Mouse (Mus musculus): ENCODE measurements at regions not wholly inside any gene's neighbourhood (a gene's known extent, or its start where the extent isn't known, plus 50 kb on each side); places are given as distances from the start of the nearest gene placed in this dataset.

DNA sequence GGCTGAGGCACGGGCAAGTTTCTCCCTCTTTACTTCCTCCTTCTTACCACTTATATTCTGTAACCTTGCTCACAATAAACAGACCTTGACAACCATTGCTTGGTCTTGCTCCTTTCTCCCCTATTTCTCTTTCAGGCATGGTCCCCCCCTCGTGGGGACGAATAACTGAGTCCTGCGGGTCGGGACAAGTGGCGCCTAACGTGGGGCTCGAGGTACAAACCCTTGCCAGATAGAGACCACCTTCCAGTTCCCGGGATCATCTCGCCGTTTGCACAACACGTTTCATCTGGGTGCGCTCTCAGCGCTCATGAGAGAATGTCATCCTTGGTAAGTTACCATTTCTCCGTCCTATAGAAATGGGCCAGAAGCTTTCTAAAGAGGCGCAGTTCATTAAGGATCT, 79.6 kb upstream of the Foxn3 start:
- 97% methylated on average over 16 of the region's 16 CpGs for WGBS
- ATAC-seq (ENCODE audit: insufficient number of reproducible peaks, insufficient read depth, low FRiP score, low TSS enrichment, low read depth): no peak

DNA sequence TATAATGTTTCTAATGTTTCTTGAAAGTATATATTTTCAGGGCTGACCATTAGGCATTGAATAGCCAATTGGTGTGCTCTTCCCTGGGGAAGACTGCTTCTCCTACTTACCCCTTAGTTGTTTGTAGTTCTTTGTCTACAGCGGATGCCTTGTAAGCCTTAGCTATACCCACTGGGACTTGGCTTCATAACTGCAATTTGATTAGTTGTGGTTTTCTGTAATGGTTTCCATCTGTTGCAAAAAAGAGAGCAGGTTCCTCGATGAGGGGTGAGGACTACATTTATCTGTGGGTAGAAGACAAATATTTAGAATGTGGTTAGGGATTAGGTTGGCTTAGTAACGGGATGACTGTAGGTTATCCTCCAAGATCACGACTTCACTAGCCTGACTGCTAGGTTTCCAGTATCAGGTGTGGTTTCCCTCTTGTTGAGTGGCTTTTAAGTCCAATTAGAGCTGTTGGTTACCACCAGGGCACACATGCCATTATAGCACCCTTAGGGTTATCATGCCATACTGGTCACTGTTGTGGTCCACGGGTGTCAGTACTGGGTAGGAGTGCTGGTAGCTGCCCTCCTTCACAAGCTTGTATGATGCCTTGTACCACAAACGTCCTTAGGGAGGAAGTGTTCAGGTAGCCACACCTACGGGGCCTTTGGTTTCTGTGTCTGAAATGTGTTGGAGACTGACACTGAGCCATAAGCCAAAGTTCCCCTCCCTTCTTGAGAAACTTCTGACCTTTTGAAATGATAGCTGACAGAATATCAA, 78.9 kb upstream of the Foxn3 start:
- no peak overlapping the region; the same call in 1 of the 2 replicates for H3K27ac ChIP-seq
- WGBS: 55% methylated on average over 7 of the region's 7 CpGs
- H3K36me3 ChIP-seq: 0 out of 2 replicates have a peak, but pooled peaks cover 6% of the 10 kb centered on the region
- no peak for ATAC-seq (ENCODE audit: insufficient number of reproducible peaks, insufficient read depth, low FRiP score, low TSS enrichment, low read depth)
- H3K27me3 ChIP-seq: no peaks in the 10 kb centered on the region
- 0 out of 2 replicates have a peak overlapping the region, but pooled peaks have one; percentile 14 for H3K4me2 ChIP-seq
- peaks cover 36% of the 10 kb centered on the region for H3K9me3 ChIP-seq
- H3K4me3 ChIP-seq: no peak overlapping the region
- peaks cover 22% of the 10 kb centered on the region for H3K4me1 ChIP-seq
- H3K9ac ChIP-seq: no peak overlapping the region

More for the DNA sequence above, 79.6 kb upstream of the Foxn3 start:
- peaks cover 22% of the 10 kb centered on the region for H3K4me1 ChIP-seq
- H3K4me2 ChIP-seq: no peak overlapping the region
- H3K4me3 ChIP-seq: no peak overlapping the region
- H3K9me3 ChIP-seq: peaks cover 36% of the 10 kb centered on the region
- 0 out of 2 replicates have a peak, but pooled peaks cover 6% of the 10 kb centered on the region for H3K36me3 ChIP-seq
- H3K27me3 ChIP-seq: no peaks in the 10 kb centered on the region
- no peak overlapping the region for H3K9ac ChIP-seq
- H3K27ac ChIP-seq: no peak overlapping the region

DNA sequence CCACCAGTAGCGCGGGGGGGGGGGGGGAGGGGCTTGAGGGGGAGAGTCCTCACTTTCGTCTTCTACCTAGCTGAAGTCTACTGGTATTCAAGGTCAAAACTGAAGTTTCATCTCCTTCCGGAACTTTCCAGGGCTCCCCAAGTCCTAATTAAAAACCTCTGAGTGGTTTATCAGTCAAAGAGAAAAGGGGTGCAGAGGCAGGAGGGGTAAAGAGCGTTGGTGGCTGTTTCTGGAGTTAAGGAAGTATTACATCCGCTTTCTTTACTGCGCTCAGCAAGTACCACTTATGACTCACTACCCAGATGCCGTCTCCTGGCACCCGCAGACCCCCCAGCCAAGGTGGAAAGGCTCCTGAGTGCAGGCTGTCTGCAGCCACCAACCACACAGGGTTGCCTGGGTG, 77.9 kb upstream of the Foxn3 start:
- H3K4me2 ChIP-seq: peak overlapping the region; percentile 44
- no peaks in the 10 kb centered on the region for H3K27me3 ChIP-seq
- no peak overlapping the region for H3K27ac ChIP-seq
- peak overlapping the region; percentile 28 for H3K4me3 ChIP-seq
- 0 out of 2 replicates have a peak, but pooled peaks cover 6% of the 10 kb centered on the region for H3K36me3 ChIP-seq
- ATAC-seq (ENCODE audit: insufficient number of reproducible peaks, insufficient read depth, low FRiP score, low TSS enrichment, low read depth): no peak
- H3K9me3 ChIP-seq: peaks cover 38% of the 10 kb centered on the region
- 29% methylated on average over 7 of the region's 9 CpGs for WGBS
- H3K9ac ChIP-seq: no peak overlapping the region
- H3K4me1 ChIP-seq: peaks cover 22% of the 10 kb centered on the region

DNA sequence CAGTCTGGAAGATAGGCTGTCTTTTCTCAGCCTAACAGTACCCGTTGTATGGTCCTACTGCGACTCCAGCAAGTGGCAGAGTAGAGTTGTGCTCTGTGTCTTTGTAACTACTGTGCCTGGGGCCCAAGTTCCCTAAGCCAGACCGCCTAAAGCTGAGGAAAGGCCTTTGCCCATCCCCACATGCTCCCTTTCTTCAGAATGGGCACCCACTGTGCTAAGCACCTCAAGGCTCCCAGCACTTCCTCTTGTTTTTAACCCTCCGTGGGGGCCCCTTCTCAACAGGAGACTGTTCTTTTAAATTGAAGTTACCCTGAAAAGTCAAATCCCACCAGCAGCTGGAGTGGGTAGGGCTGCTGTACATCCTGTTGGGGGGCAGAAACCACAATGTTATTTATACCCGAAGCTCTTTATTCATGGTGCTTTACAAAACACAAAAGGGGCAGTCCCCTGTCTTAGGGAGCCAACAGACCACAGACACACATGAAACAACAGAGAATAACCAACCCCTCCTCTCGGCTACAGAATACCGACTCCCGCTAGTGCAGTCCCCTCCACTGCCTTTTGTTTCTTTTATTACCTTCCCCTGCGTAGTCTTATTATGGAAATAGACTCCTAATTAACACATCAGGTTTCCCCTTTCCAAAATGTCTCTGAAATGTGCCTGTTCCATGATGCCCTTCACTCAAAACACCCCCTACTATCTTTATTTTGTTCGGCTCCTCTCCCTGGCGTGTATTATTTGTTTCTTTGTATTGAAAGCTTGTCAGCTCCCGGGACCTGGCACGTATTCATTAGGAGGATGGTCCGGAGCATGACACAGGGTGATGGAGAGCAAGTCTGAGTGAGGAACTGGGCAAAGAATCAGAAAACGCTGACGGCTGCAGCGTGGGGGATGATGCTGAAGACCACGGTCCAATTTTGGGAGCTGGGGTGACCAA, 77.1 kb upstream of the Foxn3 start:
- peak overlapping the region; percentile 28 for H3K4me3 ChIP-seq
- 0 out of 2 replicates have a peak overlapping the region, but pooled peaks have one; percentile 51 for H3K9ac ChIP-seq
- peak; percentile 32; the same call in 1 of the 2 replicates for ATAC-seq (ENCODE audit: insufficient number of reproducible peaks, insufficient read depth, low FRiP score, low TSS enrichment, low read depth)
- peaks cover 32% of the 10 kb centered on the region for H3K9me3 ChIP-seq
- peak overlapping the region; percentile 0; the same call in 1 of the 2 replicates for H3K27ac ChIP-seq
- H3K27me3 ChIP-seq: no peaks in the 10 kb centered on the region
- peak overlapping the region; percentile 44 for H3K4me2 ChIP-seq
- H3K36me3 ChIP-seq: 0 out of 2 replicates have a peak, but pooled peaks cover 6% of the 10 kb centered on the region
- peaks cover 22% of the 10 kb centered on the region for H3K4me1 ChIP-seq
- 7% methylated on average over 18 of the region's 18 CpGs for WGBS

DNA sequence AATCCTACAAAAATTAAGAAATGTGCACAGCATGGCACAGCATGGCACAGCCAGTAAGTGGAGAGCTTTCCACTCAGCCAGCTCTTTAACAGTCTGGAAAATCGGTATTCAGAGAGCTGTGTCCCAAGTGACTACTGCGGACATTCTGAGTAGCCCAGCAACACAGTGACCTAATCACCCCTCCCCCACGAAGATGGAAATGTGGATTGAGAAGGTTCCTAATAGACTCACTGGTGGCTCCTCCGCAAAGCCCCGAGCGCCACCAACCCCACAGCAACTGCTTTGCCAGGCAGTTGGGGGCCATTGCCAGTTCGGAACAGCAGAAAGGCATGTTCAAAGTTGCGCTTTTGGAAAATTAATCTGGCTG, 76.4 kb upstream of the Foxn3 start:
- Histone ChIP-seq H3K4me2 (peak overlapping the region; percentile 44), H3K4me3 (no peak overlapping the region), H3K4me1 (peaks cover 22% of the 10 kb centered on the region), H3K27me3 (no peaks in the 10 kb centered on the region), H3K9ac (no peak overlapping the region), H3K9me3 (peaks cover 26% of the 10 kb centered on the region), H3K27ac (no peak overlapping the region), H3K36me3 (0 out of 2 replicates have a peak, but pooled peaks cover 3% of the 10 kb centered on the region)
- 16% methylated on average over 8 of the region's 8 CpGs for WGBS
- ATAC-seq (ENCODE audit: insufficient number of reproducible peaks, insufficient read depth, low FRiP score, low TSS enrichment, low read depth): peak; percentile 43; the same call in 1 of the 2 replicates

DNA sequence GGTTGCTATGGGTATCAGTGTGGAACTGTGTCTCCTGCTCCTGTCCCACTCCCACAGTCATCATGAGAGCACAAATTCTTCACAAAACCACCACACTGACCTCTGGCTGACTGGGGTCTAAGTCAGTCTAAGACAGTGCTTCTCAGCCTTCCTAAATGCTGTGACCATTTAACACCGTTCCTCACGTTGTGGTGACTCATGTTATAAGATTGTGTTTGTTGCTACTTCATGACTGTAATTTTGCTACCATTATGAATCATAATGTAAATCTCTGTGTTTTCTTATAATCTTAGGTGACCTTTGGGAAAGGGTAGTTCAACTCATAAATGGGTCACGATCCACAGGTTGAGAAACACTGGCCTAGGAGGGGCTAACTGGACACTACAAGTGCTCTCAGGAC, 75.7 kb upstream of the Foxn3 start:
- no peaks in the 10 kb centered on the region for H3K27me3 ChIP-seq
- peaks cover 22% of the 10 kb centered on the region for H3K4me1 ChIP-seq
- no peaks in the 10 kb centered on the region for H3K36me3 ChIP-seq
- H3K4me3 ChIP-seq: no peak overlapping the region
- WGBS: 87% methylated on average over 3 of the region's 3 CpGs
- H3K9ac ChIP-seq: no peak overlapping the region
- ATAC-seq (ENCODE audit: insufficient number of reproducible peaks, insufficient read depth, low FRiP score, low TSS enrichment, low read depth): no peak
- no peak overlapping the region for H3K27ac ChIP-seq
- H3K4me2 ChIP-seq: no peak overlapping the region
- peaks cover 19% of the 10 kb centered on the region for H3K9me3 ChIP-seq

DNA sequence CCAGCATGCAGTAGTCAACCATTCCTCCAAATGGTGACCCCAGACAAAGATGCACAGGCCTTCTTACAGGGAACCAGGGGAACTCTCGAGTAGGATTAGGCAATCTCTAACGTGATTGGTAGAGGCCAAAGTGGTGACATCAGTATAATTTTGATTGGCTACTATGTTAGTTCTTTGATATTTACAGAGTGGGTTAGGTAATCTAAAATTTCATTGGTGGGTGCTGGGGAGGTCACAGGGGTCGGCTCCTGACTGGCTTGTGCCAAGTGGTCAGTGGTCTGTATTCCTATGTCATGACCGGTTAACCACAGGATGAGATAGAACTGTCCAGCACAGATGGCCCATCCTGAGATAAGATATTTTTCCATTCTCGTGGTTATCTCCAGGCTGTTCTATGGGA, 74.6 kb upstream of the Foxn3 start:
- ATAC-seq (ENCODE audit: insufficient number of reproducible peaks, insufficient read depth, low FRiP score, low TSS enrichment, low read depth): no peak
- no peak overlapping the region for H3K9ac ChIP-seq
- H3K4me3 ChIP-seq: no peak overlapping the region
- 0 out of 2 replicates have a peak, but pooled peaks cover 8% of the 10 kb centered on the region for H3K9me3 ChIP-seq
- peaks cover 22% of the 10 kb centered on the region for H3K4me1 ChIP-seq
- no peaks in the 10 kb centered on the region for H3K27me3 ChIP-seq
- no peak overlapping the region for H3K4me2 ChIP-seq
- no peaks in the 10 kb centered on the region for H3K36me3 ChIP-seq
- WGBS: 88% methylated on average over 5 of the region's 5 CpGs
- no peak overlapping the region for H3K27ac ChIP-seq

DNA sequence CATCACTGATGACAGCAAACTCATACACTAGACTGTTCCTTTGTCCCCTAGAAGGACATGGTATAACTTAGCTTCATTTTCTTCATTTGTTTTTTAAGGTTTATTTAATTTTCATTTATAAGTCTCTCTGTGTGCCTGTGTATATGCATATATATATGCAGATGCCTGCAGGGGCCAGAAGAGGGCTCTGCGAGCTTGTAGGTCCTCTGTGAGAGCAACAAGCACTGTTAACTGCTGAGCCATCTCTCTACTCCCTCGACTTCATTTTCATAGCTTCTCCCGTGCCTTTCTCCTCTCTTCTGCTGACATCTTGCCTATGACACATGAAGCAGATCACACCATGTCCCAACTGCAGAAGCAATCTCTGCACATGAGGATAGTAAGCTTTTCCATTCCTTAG, 72.9 kb upstream of the Foxn3 start:
- H3K27me3 ChIP-seq: no peaks in the 10 kb centered on the region
- H3K9me3 ChIP-seq: 0 out of 2 replicates have a peak, but pooled peaks cover 4% of the 10 kb centered on the region
- no peak overlapping the region for H3K4me2 ChIP-seq
- no peak overlapping the region for H3K27ac ChIP-seq
- H3K9ac ChIP-seq: no peak overlapping the region
- no peak overlapping the region for H3K4me3 ChIP-seq
- peaks cover 19% of the 10 kb centered on the region for H3K4me1 ChIP-seq
- 86% methylated on average over 3 of the region's 3 CpGs for WGBS
- ATAC-seq (ENCODE audit: insufficient number of reproducible peaks, insufficient read depth, low FRiP score, low TSS enrichment, low read depth): no peak
- no peaks in the 10 kb centered on the region for H3K36me3 ChIP-seq

DNA sequence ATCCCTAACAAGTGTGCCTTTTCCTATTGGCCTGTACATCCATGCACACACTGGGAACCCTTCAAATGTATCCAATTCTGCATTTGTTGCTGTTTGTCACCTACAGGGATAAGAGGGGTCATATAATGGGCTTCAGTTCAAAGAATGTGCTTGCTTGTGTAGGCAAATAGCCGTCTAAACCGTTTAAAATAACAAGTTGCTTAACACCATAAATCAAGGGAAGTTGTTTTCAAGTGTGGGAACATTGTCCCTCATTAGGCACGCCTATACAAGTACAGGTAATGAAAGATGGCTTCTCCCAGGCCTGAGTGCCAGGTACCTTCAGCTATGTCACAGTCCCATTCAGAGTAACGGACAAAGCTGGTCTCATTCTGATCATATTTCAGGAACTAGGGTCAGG, 72.0 kb upstream of the Foxn3 start:
- Histone ChIP-seq H3K4me3 (no peak overlapping the region), H3K9me3 (0 out of 2 replicates have a peak, but pooled peaks cover 4% of the 10 kb centered on the region), H3K27ac (no peak overlapping the region), H3K9ac (no peak overlapping the region), H3K4me1 (peaks cover 10% of the 10 kb centered on the region), H3K4me2 (no peak overlapping the region), H3K27me3 (no peaks in the 10 kb centered on the region), H3K36me3 (no peaks in the 10 kb centered on the region)
- no peak for ATAC-seq (ENCODE audit: insufficient number of reproducible peaks, insufficient read depth, low FRiP score, low TSS enrichment, low read depth)
- 73% methylated on average over 4 of the region's 4 CpGs for WGBS

DNA sequence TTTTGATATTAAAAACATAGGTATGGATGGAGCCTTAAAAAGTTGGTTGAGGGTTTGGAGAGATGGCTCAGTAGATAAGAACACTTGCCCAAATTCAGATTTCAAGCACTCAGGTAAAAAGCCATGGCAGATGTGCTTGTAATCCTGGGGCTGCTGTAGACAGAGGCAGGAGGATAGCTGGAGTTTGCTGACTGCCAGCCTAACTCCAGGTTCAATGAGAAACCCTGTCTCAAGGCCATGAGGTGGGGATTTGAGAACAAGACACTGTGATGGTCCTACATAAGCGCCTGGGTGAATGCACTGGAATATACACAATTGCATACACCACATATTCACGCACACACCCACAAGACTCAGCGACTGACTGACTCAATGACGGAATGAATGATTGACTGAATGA, 71.3 kb upstream of the Foxn3 start:
- ATAC-seq (ENCODE audit: insufficient number of reproducible peaks, insufficient read depth, low FRiP score, low TSS enrichment, low read depth): no peak
- no peak overlapping the region for H3K9ac ChIP-seq
- H3K36me3 ChIP-seq: no peaks in the 10 kb centered on the region
- no peak overlapping the region for H3K27ac ChIP-seq
- no peak overlapping the region for H3K4me3 ChIP-seq
- peaks cover 4% of the 10 kb centered on the region; the same call in 1 of the 2 replicates for H3K4me1 ChIP-seq
- WGBS: 92% methylated on average over 4 of the region's 4 CpGs
- H3K9me3 ChIP-seq: 0 out of 2 replicates have a peak, but pooled peaks cover 4% of the 10 kb centered on the region
- H3K4me2 ChIP-seq: no peak overlapping the region
- H3K27me3 ChIP-seq: no peaks in the 10 kb centered on the region

DNA sequence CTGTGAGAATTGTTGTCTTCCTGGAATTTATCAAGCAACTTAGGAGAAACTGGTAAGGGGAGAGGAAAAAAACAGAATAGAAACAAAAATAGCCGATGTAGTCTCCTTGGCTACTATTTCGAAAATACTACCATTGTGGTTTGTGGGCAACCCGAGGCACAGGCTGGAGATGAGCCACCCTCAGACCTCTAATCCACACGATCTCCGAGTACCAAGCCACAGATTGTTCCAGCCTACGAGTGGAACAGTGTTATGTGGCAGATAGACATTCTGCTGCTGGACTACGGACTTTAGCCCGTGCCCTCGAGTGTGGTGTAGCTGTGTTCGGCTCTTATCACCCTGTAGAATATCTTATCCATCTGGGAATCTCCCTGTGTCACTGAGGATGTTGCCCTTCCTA, 70.3 kb upstream of the Foxn3 start:
- WGBS: 83% methylated on average over 10 of the region's 10 CpGs
- Histone ChIP-seq H3K27me3 (no peaks in the 10 kb centered on the region), H3K4me2 (no peak overlapping the region), H3K4me1 (no peaks in the 10 kb centered on the region), H3K4me3 (no peak overlapping the region), H3K9me3 (0 out of 2 replicates have a peak, but pooled peaks cover 4% of the 10 kb centered on the region), H3K27ac (no peak overlapping the region), H3K9ac (no peak overlapping the region), H3K36me3 (no peaks in the 10 kb centered on the region)
- no peak for ATAC-seq (ENCODE audit: insufficient number of reproducible peaks, insufficient read depth, low FRiP score, low TSS enrichment, low read depth)
